29 mouse cellular contexts compared by ENCODE assay signal in the genomic region with DNA sequence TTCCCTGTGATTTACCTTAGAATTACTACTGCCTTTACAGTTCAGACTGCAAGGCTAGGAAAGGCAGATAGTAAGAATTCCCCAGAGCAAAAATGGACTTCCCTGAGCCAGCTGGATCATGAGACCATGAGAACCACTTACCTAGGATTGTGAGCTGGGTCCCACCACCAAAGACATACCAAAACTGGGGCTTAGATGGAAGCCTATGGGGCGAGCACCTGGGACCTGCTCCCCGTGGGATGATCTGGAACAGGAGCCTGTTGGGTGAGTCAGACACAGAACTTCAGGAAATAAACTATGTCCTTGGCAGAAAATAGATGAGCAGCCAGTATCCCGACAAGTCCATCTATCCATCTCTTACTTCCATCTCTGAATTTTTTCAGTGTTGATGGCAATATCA. TPM values are rescaled to one million over a fixed set of nuclear protein-coding genes. Genes with fewer than 3 reads are reported as not detected.
DNase-seq lines count a peak whose midpoint lies in the region; ATAC-seq and TF ChIP-seq lines count a peak whose summit lies in the region.
"Had no signal": no experiment of that assay in that cellular context is flagged by ENCODE, and none has a peak within 500 bp of the region (broad histone marks: within the 10 kb centered on the region; RNA-seq: fewer than 3 reads in every experiment).

No protein-coding gene starts in this region.

- no peaks in the 10 kb centered on the region for H3K27me3 ChIP-seq in intestine, embryonic 14.5 days (replicated peaks; ENCODE audit: control insufficient read depth, insufficient read depth, low read length)
- H3K27me3 ChIP-seq in intestine, postnatal 0 days (replicated peaks; ENCODE audit: control insufficient read depth, insufficient read depth, low read length), result no peaks in the 10 kb centered on the region
- H3K27me3 ChIP-seq: heart, embryonic 12.5 days; heart, embryonic 15.5 days; hindbrain, embryonic 12.5 days; Patski had no signal

- no peaks in the 10 kb centered on the region for H3K4me1 ChIP-seq in intestine, embryonic 14.5 days (replicated peaks; ENCODE audit: control insufficient read depth, insufficient read depth, low read length)
- H3K4me1 ChIP-seq in intestine, postnatal 0 days (replicated peaks; ENCODE audit: control insufficient read depth, insufficient read depth, low read length), result no peaks in the 10 kb centered on the region
- H3K4me1 ChIP-seq: forebrain, embryonic 10.5 days; hindbrain, embryonic 12.5 days had no signal

- no peak overlapping the region for H3K27ac ChIP-seq in intestine, embryonic 14.5 days (ENCODE audit: low read depth)
- H3K27ac ChIP-seq in intestine, postnatal 0 days (ENCODE audit: low read depth, low read length), result no peak overlapping the region
- H3K27ac ChIP-seq: forebrain, embryonic 10.5 days; heart, embryonic 15.5 days; hindbrain, embryonic 12.5 days had no signal

- no peak overlapping the region for H3K4me2 ChIP-seq in intestine, embryonic 14.5 days (ENCODE audit: low read length)
- no peak overlapping the region for H3K4me2 ChIP-seq in intestine, postnatal 0 days (replicated peaks; ENCODE audit: low read depth)
- H3K4me2 ChIP-seq: heart, embryonic 12.5 days; heart, embryonic 15.5 days; hindbrain, embryonic 12.5 days had no signal

- peak; percentile 54 for DNase-seq in heart, adult 11 months
- no peak for DNase-seq in heart, postnatal 14 days
- DNase-seq in intestine, embryonic 14.5 days (ENCODE audit: low spot score), result peak; percentile 1
- peak; percentile 0 for DNase-seq in urinary bladder, postnatal 25 days (ENCODE audit: low spot score)
- DNase-seq in urinary bladder, postnatal 14 days (ENCODE audit: low spot score), result no peak
- DNase-seq: adrenal gland, postnatal 10 days; adrenal gland, postnatal 36 days; B cell, adult 2 months; cerebellum, adult 18-20 months; cerebellum, adult 9-10 months; cerebellum, postnatal 14 days; gastrocnemius, postnatal 25 days; heart, postnatal 10 days; heart, postnatal 4 days had no signal

- TF ChIP-seq CTCF in intestine, postnatal 0 days (IDR thresholded peaks at IDR 0.05; ENCODE audit: low read depth), result no peak

- H3K9ac ChIP-seq in intestine, embryonic 14.5 days (ENCODE audit: low read length), result no peak overlapping the region
- no peak overlapping the region for H3K9ac ChIP-seq in intestine, postnatal 0 days (ENCODE audit: low read depth, low read length)
- H3K9ac ChIP-seq: heart, embryonic 12.5 days; heart, embryonic 15.5 days; hindbrain, embryonic 12.5 days had no signal

- H3K9me3 ChIP-seq in intestine, embryonic 14.5 days (ENCODE audit: control insufficient read depth, low read length), result no peaks in the 10 kb centered on the region
- no peaks in the 10 kb centered on the region for H3K9me3 ChIP-seq in intestine, postnatal 0 days (ENCODE audit: control insufficient read depth)
- H3K9me3 ChIP-seq: forebrain, embryonic 10.5 days; G1E; heart, embryonic 12.5 days; heart, embryonic 15.5 days; hindbrain, embryonic 12.5 days had no signal

- 70% methylated on average over 3 of the region's 3 CpGs for whole genome bisulfite sequencing in intestine, embryonic 14.5 days
- 75% methylated on average over 3 of the region's 3 CpGs for WGBS in intestine, postnatal 0 days

- intact Hi-C loops in heart, postnatal 14 days (cut with DNase I), result no loop called here

- H3K36me3 ChIP-seq in intestine, embryonic 14.5 days (ENCODE audit: control insufficient read depth, insufficient read depth, low read length), result no peaks in the 10 kb centered on the region
- no peaks in the 10 kb centered on the region for H3K36me3 ChIP-seq in intestine, postnatal 0 days (ENCODE audit: control insufficient read depth, insufficient read depth)
- H3K36me3 ChIP-seq: forebrain, embryonic 10.5 days; G1E; heart, embryonic 12.5 days; heart, embryonic 15.5 days; hindbrain, embryonic 12.5 days had no signal

- no peak for ATAC-seq in intestine, embryonic 14.5 days (replicated peaks; ENCODE audit: low FRiP score, low TSS enrichment, low read depth)
- ATAC-seq in intestine, postnatal 0 days, result no peak
- ATAC-seq: forebrain, embryonic 14.5 days; hindbrain, embryonic 16.5 days; intestine, embryonic 16.5 days; Patski had no signal

- H3K4me3 ChIP-seq in intestine, embryonic 14.5 days (ENCODE audit: low read depth, low read length), result no peak overlapping the region
- H3K4me3 ChIP-seq in intestine, postnatal 0 days (ENCODE audit: low read depth, low read length), result no peak overlapping the region
- H3K4me3 ChIP-seq: forebrain, embryonic 10.5 days; heart, embryonic 12.5 days; heart, embryonic 15.5 days; hindbrain, embryonic 12.5 days had no signal

RNA-seq across cellular contexts. Expression of a gene that starts 1.5 kb away (rescaled TPM):
- not detected for total RNA-seq in heart, postnatal 14 days (2021)
- not detected in 2 replicates for polyA plus RNA-seq in intestine, embryonic 14.5 days (2014; fragmentation: Nextera tagmentation; extraction: Ambion mirVana)
- polyA plus RNA-seq in intestine, postnatal 0 days (2015; fragmentation: Nextera tagmentation; extraction: Ambion mirVana), result 0.24 TPM in 1 of 2 replicates, not detected in the other
- total RNA-seq: adrenal gland, adult 18-20 months; adrenal gland, postnatal 36 days; CH12.LX; gastrocnemius, adult 8-10 months; gastrocnemius, postnatal 25 days; heart, adult 8-10 months; heart, postnatal 10 days; heart, postnatal 4 days had no signal
- polyA plus RNA-seq: embryonic facial prominence, embryonic 11.5 days; forebrain, embryonic 14.5 days; G1E; heart, embryonic 12.5 days; heart, embryonic 15.5 days; hindbrain, embryonic 12.5 days; hindbrain, embryonic 16.5 days; Patski had no signal

RNA-seq across cellular contexts. Expression of a gene that starts 8.2 kb away (rescaled TPM):
- total RNA-seq in heart, postnatal 14 days (2021), result 10 to 100 TPM; 36.8 TPM
- 64.0 and 64.3 TPM in 2 replicates for polyA plus RNA-seq in intestine, embryonic 14.5 days (2014; fragmentation: Nextera tagmentation; extraction: Ambion mirVana)
- polyA plus RNA-seq in intestine, postnatal 0 days (2015; fragmentation: Nextera tagmentation; extraction: Ambion mirVana), result 24.3 and 25.1 TPM in 2 replicates

RNA-seq across cellular contexts. Expression of a gene that starts 8.4 kb away (rescaled TPM):
- total RNA-seq in heart, postnatal 14 days (2021), result under 1 TPM in 1 of 2 experiments, not detected in 1; 0.41 TPM
- polyA plus RNA-seq in intestine, embryonic 14.5 days (2014; fragmentation: Nextera tagmentation; extraction: Ambion mirVana), result 1.9 and 2.1 TPM in 2 replicates
- polyA plus RNA-seq in intestine, postnatal 0 days (2015; fragmentation: Nextera tagmentation; extraction: Ambion mirVana), result 0.73 and 1.5 TPM in 2 replicates
- total RNA-seq: gastrocnemius, adult 8-10 months; gastrocnemius, postnatal 25 days; heart, adult 8-10 months; heart, postnatal 4 days had no signal

RNA-seq across cellular contexts. Expression of a gene that starts 33.0 kb away (rescaled TPM):
- under 1 TPM in 1 of 2 experiments, not detected in 1; 0.45 TPM for total RNA-seq in heart, postnatal 14 days (2021)
- 0.16 and 0.34 TPM in 2 replicates for polyA plus RNA-seq in intestine, embryonic 14.5 days (2014; fragmentation: Nextera tagmentation; extraction: Ambion mirVana)
- polyA plus RNA-seq in intestine, postnatal 0 days (2015; fragmentation: Nextera tagmentation; extraction: Ambion mirVana), result 0.12 and 0.21 TPM in 2 replicates
- total RNA-seq: CH12.LX; gastrocnemius, adult 8-10 months; gastrocnemius, postnatal 25 days; heart, postnatal 10 days had no signal
- polyA plus RNA-seq: G1E had no signal

RNA-seq across cellular contexts. Expression of a gene that starts 34.0 kb away (rescaled TPM):
- total RNA-seq in heart, postnatal 14 days (2021), result 10 to 100 TPM; 33.4 to 35.7 TPM
- 16.3 and 19.6 TPM in 2 replicates for polyA plus RNA-seq in intestine, embryonic 14.5 days (2014; fragmentation: Nextera tagmentation; extraction: Ambion mirVana)
- 4.7 and 4.8 TPM in 2 replicates for polyA plus RNA-seq in intestine, postnatal 0 days (2015; fragmentation: Nextera tagmentation; extraction: Ambion mirVana)

Comparison
In these comparisons a context has a peak if more than half of its experiments do, and no peak if none do; other contexts are left out.
1. DNase-seq: peak in heart, adult 11 months (single experiment), intestine, embryonic 14.5 days (single experiment) and urinary bladder, postnatal 25 days (single experiment); none in heart, postnatal 14 days (0 of 2) and urinary bladder, postnatal 14 days (single experiment).